Mouse (Mus musculus): ENCODE measurements around the gene Olfr477.
"Not testable (repeated sequence)": the region's sequence is repeated elsewhere in the genome, so short reads cannot be mapped to it uniquely, and the experiment has no call there.

Gene Olfr477

GRCm38 (mm10) chr7:107986393-107986792 is at the start of gene Olfr477:
Gene Olfr477, plus strand, starts transcription at chr7:107986693.
- DNase-seq (ENCODE audit: low spot score in 2 of 2), result no peak

- DNase-seq (ENCODE audit: low spot score in 2 of 2), result not testable (repeated sequence)
Observed at GRCm38 (mm10) chr7:107952539-107952938, 34.0 kb upstream of the Olfr477 start.

- no peak for DNase-seq (ENCODE audit: low spot score in 2 of 2)
Observed at GRCm38 (mm10) chr7:107954343-107954742, 32.1 kb upstream of the Olfr477 start, which contains the start of gene Olfr474. Gene Olfr474, plus strand, starts transcription at chr7:107954643.

GRCm38 (mm10) chr7:107964503-107964902 is 22.0 kb upstream of the Olfr477 start, which contains the start of gene Olfr476:
Gene Olfr476, plus strand, starts transcription at chr7:107964803.
- no peak for DNase-seq (ENCODE audit: low spot score in 2 of 2)

- DNase-seq (ENCODE audit: low spot score in 2 of 2), result not testable (repeated sequence)
Observed at GRCm38 (mm10) chr7:108014256-108014655, 27.8 kb downstream of the Olfr477 start.

- DNase-seq (ENCODE audit: low spot score in 2 of 2), result no peak
Observed at GRCm38 (mm10) chr7:108033889-108034288, 47.4 kb downstream of the Olfr477 start, which contains the start of gene Olfr478. Gene Olfr478, minus strand, starts transcription at chr7:108033989.
